Mouse (Mus musculus): ENCODE measurements at regions not wholly inside any gene's neighbourhood (a gene's known extent, or its start where the extent isn't known, plus 50 kb on each side); places are given as distances from the start of the nearest gene placed in this dataset.

DNA sequence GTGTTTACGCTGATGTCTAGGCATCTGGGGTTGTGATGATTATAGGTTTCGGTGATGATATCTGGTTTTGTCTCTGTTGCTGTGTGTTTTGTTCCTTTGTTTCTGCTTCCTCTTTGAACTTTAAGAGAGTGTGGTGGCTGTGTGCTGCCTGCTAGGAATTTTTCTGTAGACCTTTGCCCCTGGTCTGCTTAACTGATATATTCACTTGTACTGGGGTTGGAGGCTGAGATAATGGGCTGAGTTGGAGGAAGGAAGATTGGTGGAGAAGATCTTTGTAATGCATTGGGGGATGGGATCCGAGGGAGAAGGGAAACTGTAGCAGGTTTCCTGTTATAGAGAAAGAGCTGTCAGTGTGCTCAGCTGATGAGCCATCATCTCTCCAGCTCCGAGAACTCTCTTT is 55.8 kb downstream of the Mid1ip1 start:
- DNase-seq (ENCODE audit: low read depth, low spot score): no peak

DNA sequence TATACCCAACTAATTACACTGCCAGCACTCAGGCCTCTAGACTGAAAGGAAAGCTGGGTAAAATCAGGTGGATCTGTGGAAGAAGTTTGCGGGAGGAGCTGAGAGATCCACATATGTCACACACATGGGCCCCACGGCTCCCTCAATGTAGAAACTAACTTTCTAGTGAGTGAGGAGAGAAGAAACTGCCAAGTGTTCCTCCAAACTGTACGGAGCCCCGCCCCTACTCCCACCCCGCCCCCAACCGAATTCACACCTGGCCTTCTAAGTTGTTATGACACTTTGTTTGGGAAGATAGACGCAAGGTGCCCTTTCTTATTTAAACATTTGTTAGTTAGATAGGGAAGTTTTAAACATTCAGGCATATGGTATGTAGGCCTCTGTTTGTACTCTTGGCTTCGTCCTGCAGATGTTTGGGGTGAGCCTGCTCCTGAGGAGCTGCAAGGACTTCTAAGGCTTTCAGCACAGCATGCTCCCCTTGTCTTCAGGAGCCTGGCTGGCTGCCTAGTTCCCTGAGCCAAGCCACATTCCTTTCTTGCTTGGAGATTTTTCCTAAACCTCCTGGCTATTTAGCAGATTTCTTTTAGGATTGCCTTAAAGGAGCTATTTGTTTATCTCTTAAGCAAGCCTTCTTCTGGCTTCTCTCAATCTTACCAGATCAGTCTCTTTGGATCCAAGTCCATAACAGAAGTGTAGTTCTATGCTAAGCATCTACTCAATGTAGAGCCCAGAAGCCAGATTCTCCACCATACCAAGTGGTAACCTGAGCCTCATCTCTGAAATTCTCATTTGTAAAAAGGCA is 61.1 kb downstream of the Mid1ip1 start:
- DNase-seq (ENCODE audit: low read depth, low spot score): peak; percentile 79

DNA sequence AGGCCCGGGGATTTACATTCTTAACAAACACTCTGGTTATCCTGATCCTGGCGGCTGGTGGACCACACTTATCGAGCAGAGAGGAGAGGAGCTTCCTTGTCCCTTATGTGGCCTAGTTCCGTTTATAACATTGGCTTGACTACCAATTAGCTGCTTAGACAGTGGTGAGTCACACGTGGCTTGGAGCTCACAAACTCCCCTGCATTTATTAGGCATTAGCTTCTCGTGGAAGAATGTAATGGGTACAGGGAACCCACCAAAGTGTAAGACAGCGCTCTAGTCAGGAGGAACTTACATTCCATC is 61.7 kb downstream of the Mid1ip1 start:
- peak; percentile 62 for DNase-seq (ENCODE audit: low read depth, low spot score)

DNA sequence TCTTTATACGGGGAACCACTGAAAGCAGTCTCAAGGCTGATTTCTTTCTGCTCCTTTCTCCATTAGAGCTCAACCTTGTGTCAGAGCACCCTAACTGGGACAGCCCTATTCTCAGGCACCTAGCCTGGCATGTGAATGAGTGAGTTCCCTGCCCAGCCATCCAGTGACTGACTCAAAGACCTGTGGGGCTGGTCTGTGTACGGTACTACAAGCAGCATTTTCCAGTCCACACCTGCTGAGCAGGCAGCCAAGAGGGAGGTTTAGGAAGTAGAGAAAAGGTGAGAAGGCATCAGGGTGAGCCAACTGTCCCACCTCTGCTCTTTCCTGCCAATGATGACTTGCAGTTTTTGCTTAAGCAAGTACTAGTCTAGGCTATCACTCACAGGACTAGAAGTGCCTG is 63.2 kb downstream of the Mid1ip1 start:
- no peak for DNase-seq (ENCODE audit: low read depth, low spot score)

DNA sequence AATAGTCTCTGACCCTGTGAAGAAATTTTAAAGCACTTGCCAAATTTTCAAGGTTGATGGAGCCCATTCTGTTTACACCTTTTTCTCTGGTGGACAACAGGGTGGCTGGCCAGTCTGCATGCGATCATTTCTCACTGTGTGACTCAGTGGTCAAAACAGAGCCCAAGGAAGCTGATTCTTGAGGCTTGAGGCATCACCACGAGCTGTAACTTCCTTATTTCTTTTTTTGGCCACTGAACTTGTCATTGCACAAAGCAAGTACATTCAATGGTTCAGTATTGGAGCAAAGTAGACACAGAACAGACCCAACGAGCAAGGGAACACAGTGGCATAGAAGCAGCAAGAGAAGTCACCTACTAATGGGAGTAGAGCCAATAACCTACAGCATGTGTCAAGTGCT is 71.5 kb downstream of the Mid1ip1 start:
- no peak for DNase-seq (ENCODE audit: low read depth, low spot score)

DNA sequence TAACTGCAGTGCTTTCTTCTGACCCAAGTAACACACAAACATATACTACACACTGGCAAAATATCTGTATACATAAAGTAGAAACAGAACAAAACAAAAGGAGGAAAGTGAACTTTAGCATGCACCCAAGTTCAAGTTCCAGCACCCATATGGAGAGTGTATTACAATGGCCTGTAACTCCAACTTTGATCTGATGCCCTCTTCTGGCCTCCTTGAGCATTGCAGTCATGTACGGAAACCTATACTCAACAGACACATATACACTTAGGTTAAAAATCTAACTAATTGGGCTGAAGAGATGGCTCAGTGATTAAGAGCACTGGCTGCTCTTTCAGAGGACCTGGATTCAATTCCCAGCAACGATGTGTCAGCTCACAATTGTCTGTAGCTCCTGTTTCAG is 72.2 kb downstream of the Mid1ip1 start:
- peak; percentile 32 for DNase-seq (ENCODE audit: low read depth, low spot score)

DNA sequence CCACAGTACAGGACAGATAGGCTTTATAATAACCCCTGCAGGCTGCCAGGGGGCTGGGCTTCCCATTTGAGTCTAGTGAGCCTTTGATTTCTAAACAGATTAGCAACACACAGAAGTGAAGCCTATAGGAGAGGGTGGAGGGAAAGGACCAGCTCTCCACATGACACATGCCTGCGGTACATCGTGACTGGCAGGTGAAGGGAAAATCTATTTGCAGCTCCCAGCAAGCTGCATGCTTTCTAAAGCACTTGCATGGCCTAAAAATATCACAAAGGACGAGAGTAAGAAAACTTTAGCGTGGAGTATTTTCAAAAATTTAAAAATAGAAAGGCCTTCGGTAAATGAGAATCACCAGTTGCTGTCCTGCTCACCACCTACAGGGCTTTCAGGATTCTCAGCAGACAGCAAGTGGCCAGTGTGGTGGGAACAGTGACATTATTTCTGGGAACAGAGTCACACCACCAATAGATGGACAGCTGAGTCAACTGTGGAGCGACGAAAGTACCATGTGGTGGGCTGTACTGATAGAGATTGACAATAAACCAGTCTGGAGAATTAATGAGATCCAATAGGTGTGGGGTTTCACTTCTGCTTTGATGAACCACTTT is 105.6 kb downstream of the Mid1ip1 start:
- no peak for DNase-seq (ENCODE audit: low read depth, low spot score)

DNA sequence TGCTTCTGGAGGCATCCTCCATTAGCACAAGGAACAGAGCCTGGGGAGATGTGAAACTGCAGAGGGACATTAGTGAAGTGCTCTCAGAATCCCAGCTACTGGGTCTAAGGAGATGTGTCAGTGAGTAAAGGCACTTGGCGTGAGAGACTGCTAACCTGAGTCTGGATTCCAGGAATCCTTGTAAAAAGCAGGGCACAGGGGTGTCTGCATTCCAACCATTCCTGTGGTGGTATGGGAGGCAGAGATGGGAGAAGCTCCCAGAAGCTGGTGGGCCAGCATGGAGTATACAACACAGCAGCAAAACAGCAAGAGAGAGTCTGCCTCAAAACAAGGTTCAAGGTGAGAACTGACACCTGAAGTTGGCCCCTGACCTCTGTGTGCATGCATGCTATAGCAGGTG is 118.9 kb downstream of the Mid1ip1 start:
- peak; percentile 63 for DNase-seq (ENCODE audit: low read depth, low spot score)

DNA sequence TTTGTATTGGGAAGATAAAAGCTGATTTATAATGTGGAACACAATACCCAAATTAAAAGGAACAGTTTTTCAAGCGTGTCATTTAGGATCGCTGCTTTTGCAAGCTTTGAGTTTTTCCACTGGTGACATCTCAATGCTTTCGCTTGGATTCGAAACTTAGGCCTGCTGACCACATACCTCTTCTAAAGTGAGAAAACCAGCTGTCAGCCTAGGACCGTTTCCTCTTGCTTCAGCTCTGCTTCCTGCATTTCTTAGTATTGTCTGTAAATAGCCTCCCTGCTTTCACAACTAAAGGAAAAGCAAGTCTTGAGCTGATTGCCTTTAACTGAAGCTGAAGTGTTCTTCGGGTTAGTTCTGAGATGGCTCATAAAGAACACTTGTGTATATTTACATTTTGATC is 142.3 kb downstream of the Mid1ip1 start:
- DNase-seq (ENCODE audit: low read depth, low spot score): no peak

DNA sequence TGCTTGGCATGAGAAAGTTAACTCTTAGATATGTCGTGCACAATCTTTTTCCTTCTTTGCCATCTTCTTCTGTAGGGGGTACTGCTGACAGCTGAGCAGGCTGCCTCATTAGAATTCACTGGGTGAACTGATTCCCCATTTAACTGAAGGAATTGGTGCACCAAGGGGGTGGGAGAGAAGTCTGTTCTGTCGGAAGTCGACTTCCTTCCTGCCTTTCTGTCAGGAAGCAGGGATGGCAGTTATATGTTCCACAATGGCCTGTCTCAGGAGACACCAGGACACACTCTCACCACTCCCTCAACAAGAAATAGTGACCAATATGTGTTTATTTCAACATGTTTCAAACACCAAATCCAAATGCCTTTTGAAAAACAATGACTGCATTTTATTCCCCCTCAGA is 142.9 kb downstream of the Mid1ip1 start:
- no peak for DNase-seq (ENCODE audit: low read depth, low spot score)

DNA sequence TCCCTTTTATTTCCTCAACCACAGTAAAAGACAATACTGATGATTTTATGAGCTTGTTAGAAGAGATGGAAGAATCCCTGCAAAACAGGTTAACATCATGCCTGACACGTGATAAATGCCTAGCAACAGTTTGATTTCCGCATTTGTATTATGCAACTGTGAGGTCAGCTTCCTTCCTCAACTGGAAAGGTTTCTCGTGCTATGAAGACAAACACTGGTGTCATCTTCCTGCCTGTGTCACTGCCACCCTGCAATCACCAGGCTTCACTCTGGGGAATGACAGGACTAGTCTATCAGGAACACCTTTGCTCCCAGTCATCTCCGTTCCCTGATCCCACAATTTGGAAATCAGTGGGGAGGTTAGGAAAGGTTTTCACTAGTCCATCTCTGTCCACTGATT is 156.8 kb downstream of the Mid1ip1 start:
- no peak for DNase-seq (ENCODE audit: low read depth, low spot score)

DNA sequence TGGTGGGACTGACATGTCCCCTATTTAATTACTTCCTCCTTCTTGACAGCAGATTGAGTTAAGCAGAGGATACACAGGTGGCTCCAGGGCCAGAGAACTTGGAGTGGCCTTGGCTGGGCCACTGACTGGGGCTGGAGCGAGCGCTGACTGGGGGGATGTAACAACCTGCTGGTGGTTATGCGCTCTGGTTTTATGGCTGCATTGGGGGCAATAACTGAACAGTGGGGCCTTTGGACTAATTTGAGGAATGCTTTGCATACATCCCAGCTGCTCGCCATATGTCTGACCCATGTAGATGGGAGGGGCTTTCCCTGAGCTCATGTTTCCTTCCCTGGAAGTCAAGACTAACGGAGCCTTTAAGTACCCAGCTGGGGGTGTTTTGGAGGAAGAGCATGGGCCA is 163.0 kb downstream of the Mid1ip1 start:
- no peak for DNase-seq (ENCODE audit: low read depth, low spot score)

DNA sequence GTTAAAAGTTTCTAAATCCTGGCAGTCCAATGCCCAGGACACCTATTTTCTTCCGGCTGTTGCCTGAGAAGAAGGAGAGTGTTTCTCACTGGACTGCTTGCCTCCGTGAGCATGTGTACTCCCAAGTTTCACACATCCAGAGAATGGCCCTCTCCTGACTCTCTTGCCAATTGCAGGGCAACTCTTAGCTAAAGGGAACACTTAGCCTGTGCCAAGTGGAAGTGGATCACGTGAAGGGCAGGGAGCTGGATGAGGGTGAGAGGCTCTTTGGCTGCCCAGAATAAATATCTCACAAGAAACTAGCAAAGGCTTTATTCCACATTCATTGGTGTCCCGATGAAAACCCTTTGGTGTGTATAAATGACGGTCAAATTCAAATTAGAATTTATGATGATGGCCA is 164.1 kb downstream of the Mid1ip1 start:
- DNase-seq (ENCODE audit: low read depth, low spot score): no peak

DNA sequence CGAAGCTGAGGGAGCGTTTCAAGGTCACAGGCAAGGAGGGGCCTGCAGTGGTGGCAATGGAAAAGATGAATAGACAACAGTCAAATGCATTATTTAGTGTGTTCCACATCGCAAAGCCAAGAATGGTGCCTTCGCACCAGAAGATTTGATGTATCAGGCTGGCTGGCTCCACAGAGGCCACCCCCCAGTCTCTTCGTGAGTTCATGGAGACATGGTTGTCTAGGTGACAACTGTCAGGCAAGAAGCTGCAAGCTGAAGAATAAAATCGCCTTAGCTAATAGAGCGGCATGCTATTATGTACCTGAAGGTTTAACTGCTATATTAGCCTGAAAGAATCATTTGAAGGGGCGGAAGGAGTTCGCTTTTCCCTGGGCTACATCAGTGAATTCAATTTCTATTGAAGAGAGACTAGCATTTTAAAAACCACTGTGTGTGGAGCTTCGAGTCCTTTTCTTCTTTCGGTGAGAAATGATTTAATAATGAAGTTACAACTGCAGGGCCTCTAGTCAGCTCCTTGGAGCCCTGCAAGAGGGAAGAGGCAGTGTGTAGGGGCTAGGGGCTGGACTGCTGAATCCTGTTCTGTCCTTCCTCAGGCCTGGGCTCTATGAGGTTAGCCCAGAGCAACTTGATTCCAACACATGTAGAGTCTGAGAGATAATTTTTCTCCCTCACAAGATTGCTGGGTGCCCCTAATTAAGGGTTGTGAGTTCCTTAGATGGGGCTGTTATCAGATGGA is 169.1 kb downstream of the Mid1ip1 start:
- no peak for DNase-seq (ENCODE audit: low read depth, low spot score)

DNA sequence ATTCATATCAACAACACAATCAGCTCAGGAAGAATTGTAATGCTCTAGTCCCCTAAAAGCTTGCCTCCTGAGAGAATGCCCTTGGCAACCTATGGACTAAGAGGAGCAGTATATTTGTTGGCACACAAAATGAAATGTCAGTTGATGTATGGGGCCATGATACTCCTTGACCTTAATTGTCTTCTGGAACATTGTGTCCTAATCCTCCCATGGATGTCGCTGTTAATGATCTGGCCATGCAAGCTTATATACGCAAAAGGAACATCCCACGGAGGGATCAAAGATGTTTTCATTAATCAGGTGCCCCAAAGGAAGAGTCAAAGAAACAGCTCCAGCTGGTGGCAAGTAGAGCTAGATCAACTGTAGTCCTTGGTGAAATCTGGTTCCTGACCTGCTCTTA is 178.0 kb downstream of the Mid1ip1 start:
- no peak for DNase-seq (ENCODE audit: low read depth, low spot score)

DNA sequence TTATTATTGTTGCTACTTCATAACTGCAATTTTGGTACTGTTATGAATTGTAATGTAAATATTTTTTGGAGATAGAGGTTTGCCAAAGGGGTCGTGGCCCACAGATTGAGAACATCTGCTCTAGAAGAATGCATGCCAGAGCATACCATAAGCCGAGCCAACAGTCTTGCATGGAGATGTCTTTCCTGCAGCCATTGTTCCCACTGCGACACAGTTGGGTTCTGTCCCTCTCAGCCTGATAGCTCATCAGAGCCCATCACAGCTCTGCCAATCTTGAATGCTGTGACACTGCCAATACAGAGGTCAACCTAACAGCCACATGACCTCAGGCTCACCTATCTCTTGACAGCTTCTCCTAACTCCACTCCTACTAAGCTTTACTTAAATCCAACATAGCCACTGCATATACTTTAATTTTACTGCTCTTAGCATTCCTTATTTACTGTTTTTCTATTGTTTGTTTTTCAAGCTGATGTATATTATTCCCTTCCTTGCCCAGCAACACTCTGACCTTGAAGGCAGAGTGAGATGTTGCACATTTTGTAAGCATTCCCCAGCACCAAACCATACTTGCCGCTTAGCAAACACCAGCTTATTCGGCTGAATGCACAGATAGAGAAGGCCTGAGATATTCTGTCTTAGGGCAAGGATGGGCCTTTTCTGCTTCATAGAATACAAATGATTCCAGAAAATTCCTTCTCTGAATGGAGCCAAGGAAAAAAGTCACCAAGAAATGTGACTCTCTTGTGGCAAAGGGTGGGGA is 181.6 kb downstream of the Mid1ip1 start:
- DNase-seq (ENCODE audit: low read depth, low spot score): no peak

DNA sequence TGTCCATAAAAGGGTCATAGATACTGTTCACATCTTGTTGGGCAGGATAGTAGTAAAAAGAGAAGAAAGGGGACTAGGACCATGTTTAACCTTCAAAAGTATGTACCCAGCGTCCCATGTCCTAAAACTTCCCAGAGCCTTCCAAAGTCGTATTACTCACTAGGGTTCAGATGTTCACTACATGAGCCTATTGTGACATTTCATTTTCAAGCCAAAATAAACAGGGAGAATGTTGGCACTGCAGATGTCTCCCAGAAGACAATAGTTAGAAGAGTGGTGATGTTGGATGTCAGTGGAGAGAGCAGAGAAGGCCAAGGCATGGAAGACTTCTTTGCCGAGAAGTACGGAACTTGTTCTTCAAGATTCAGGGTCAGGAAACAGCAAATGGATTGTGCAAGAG is 187.9 kb downstream of the Mid1ip1 start:
- DNase-seq (ENCODE audit: low read depth, low spot score): peak; percentile 19

DNA sequence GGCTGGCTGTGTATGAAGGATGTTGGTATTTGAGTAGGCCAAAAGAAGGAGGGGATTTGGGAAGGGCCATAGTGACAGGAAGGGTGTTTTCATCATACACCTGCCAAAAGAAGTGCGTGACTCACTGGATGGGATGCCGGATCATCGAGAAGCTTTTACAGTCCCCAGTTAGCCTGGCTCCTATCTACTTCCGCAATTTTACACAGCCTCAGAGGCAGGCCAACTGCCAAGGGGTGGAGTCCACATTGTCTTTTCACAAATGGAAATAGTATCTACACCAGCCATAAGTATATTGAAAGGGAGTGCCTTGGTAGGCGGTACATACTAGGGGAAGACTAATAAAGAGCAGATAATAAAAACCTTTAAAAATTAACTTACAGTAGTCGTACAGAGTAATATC is 189.3 kb downstream of the Mid1ip1 start:
- peak; percentile 20 for DNase-seq (ENCODE audit: low read depth, low spot score)

DNA sequence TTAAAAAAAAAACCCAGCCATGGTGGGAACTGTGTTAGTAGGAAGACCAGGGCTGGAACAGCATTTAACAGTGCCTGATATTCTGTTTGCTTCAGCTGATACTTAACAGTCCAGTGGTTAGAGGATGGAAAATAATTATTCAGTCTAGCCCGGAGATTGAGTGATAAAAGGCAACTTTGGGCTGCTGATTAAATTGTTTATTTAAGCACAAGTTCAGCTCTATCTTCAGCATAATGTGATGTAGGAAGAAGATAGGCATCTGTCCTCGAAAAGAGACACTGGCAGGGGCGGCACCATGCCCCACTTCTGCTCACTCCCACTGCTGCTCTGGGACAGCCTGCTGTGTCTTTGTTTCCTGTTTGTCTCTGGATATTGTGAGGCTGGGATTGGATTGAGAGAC is 190.1 kb downstream of the Mid1ip1 start:
- no peak for DNase-seq (ENCODE audit: low read depth, low spot score)

DNA sequence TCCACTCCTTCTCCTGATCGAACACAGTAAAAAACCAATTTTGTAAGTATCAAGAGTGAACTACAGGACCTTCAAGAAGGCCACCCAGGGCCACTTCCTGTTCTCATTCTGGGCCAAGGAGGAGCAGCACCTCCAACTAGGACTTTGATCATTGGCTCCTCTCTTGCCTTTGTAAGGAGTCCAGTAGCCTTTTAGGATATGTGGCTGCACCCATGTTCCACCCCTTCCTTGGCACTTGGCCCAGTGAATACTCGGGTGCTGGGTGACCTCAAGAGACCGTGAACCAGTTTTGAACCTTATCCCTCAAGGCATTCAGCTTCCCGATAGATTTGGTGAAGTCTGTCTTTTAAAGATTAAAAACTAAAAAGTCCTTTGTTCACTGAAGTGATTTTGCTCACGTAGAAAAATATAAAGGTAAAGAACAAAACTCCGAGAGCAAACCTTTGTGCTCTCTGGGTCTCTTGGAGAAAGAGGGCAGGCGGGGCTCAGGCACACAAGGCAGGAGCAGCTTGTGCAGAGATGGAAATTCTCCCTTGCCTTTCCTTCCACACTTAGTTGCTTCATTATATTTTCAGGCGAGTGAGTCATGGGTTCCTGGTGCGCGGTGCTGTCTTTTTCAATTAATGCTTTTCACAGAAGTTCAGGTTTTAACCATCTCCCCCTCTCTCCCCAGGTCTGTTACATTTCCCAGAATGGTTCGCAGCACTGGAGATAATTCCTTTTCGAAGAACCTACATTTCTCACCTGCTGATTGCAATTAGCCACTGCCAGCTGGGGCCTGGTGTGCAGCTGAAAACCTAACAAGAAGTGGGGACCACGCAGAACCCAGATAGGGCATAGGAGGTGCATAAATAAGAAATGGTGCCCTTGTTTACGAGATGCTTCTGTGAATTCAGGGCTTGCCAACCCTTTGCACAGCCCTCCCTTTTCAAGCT is 196.6 kb downstream of the Mid1ip1 start:
- no peak for DNase-seq (ENCODE audit: low read depth, low spot score)

All from 3T3-L1 (cell line).